Mouse (Mus musculus): ENCODE measurements around the gene Ncoa3. TPM values are rescaled to one million over a fixed set of nuclear protein-coding genes. Genes with fewer than 3 reads are reported as not detected.

Ncoa3 gene
- polyA plus RNA-seq, 1 experiment = 10.8 TPM

DNA sequence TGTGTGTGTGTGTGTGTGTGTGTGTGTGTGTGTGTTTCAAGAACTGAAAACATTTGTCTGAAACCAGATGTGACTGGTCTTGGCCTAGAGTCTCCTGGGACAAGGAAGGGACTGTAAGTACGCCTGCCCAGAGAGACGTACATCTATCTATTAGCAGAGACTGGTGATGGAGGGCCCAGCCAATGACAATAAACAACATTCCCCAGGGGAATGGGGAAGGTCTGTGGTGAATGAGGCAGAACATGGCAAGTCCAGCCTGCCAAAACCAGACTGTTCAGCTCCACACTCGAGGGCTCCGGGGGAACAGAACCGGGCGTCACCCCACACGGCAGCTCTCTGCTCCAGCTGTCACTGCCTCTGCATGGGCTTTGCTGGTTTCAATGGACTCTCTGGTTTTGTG lies 110.5 kb downstream of the Ncoa3 start:
- no peak overlapping the region for H3K27ac ChIP-seq (ENCODE audit: control insufficient read depth, insufficient read depth, low read depth, low read length)
- H3K27me3 ChIP-seq (ENCODE audit: control insufficient read depth, insufficient read depth, low read length) = no peaks in the 10 kb centered on the region
- H3K4me3 ChIP-seq (ENCODE audit: control insufficient read depth, low read depth, low read length) = no peak overlapping the region
- TF ChIP-seq CTCF (IDR thresholded peaks at IDR 0.05; ENCODE audit: control insufficient read depth, insufficient read depth, insufficient replicate concordance, low read depth, low read length) = no peak
- no peak for TF ChIP-seq POLR2A (IDR thresholded peaks at IDR 0.05; ENCODE audit: control insufficient read depth, low read depth, low read length)
- peaks cover 2% of the 10 kb centered on the region; the same call in 1 of the 2 replicates for H3K4me1 ChIP-seq (ENCODE audit: control insufficient read depth, insufficient read depth, low read length)
- no peaks in the 10 kb centered on the region for H3K36me3 ChIP-seq (ENCODE audit: control insufficient read depth, insufficient read depth, low read length)

DNA sequence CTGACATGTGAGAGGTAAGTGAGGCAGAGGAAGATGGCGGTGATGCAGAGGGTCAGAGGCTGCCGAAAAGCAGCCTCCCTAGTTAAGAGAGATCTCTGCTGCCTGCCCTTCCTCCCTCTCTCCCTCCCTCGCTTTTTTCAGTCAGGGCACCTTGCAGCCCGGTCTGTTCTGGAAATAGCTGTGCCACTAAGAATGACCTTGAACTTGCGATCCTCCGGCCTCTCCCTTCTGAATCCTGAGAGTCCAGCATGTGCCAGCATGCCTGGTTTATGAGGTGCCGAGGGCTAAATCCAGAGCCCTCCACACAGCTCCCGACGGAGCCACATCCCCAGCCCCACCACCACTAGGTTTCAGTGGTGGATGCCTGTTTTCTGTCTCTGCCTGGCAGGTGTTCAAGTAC lies 113.5 kb downstream of the Ncoa3 start:
- H3K4me3 ChIP-seq (ENCODE audit: control insufficient read depth, low read depth, low read length) = peak overlapping the region; percentile 20
- H3K27me3 ChIP-seq (ENCODE audit: control insufficient read depth, insufficient read depth, low read length) = no peaks in the 10 kb centered on the region
- TF ChIP-seq CTCF (IDR thresholded peaks at IDR 0.05; ENCODE audit: control insufficient read depth, insufficient read depth, insufficient replicate concordance, low read depth, low read length) (no peak), POLR2A (IDR thresholded peaks at IDR 0.05; ENCODE audit: control insufficient read depth, low read depth, low read length) (no peak)
- peaks cover 2% of the 10 kb centered on the region; the same call in 1 of the 2 replicates for H3K4me1 ChIP-seq (ENCODE audit: control insufficient read depth, insufficient read depth, low read length)
- H3K36me3 ChIP-seq (ENCODE audit: control insufficient read depth, insufficient read depth, low read length) = no peaks in the 10 kb centered on the region
- H3K27ac ChIP-seq (ENCODE audit: control insufficient read depth, insufficient read depth, low read depth, low read length) = peak overlapping the region; percentile 3; the same call in 1 of the 2 replicates

DNA sequence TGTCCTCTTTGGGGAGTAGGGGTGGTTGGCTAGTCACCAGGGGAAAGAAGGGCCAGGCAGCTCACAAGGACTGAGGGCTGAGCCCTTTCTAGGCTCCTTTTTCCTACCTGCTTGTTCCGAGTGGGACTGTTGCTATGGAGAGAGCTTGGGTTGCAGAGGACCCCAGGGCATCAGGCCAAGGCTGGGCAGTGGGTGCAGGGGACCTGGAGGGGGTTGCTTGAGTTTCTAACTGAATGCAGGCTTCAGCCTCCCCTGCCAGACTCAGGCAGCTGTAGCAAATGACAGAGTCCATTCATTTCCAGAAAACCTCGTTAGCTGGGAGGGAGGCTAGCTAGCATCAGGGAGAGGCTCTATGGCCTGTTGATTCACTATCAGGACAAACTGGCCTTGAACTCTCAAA lies 114.2 kb downstream of the Ncoa3 start:
- Histone ChIP-seq H3K27me3 (ENCODE audit: control insufficient read depth, insufficient read depth, low read length) (no peaks in the 10 kb centered on the region), H3K4me3 (ENCODE audit: control insufficient read depth, low read depth, low read length) (no peak overlapping the region; the same call in 1 of the 2 replicates), H3K4me1 (ENCODE audit: control insufficient read depth, insufficient read depth, low read length) (peaks cover 2% of the 10 kb centered on the region; the same call in 1 of the 2 replicates), H3K27ac (ENCODE audit: control insufficient read depth, insufficient read depth, low read depth, low read length) (no peak overlapping the region), H3K36me3 (ENCODE audit: control insufficient read depth, insufficient read depth, low read length) (no peaks in the 10 kb centered on the region)
- TF ChIP-seq POLR2A (IDR thresholded peaks at IDR 0.05; ENCODE audit: control insufficient read depth, low read depth, low read length) (no peak), CTCF (IDR thresholded peaks at IDR 0.05; ENCODE audit: control insufficient read depth, insufficient read depth, insufficient replicate concordance, low read depth, low read length) (no peak)

DNA sequence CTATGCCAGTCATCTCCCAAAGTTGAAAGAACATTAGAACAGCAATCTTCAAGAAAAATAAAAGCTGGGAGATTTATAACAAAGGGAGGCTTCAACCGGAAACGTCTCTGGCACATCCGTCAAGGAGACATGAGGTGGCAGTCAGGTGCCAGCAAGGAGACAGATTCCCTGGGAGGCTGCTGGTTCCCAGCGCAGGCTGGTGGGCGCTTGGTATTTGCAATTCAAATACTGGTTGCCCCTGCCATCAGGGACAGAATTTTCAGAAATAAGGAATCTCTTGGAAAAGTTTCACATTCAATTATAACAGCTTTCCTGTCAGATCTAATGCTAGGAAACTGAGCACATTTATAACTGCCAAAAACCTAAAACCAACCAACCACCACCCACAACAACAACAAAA lies 115.5 kb downstream of the Ncoa3 start:
- TF ChIP-seq POLR2A (IDR thresholded peaks at IDR 0.05; ENCODE audit: control insufficient read depth, low read depth, low read length) (no peak), CTCF (IDR thresholded peaks at IDR 0.05; ENCODE audit: control insufficient read depth, insufficient read depth, insufficient replicate concordance, low read depth, low read length) (no peak)
- no peaks in the 10 kb centered on the region for H3K36me3 ChIP-seq (ENCODE audit: control insufficient read depth, insufficient read depth, low read length)

DNA sequence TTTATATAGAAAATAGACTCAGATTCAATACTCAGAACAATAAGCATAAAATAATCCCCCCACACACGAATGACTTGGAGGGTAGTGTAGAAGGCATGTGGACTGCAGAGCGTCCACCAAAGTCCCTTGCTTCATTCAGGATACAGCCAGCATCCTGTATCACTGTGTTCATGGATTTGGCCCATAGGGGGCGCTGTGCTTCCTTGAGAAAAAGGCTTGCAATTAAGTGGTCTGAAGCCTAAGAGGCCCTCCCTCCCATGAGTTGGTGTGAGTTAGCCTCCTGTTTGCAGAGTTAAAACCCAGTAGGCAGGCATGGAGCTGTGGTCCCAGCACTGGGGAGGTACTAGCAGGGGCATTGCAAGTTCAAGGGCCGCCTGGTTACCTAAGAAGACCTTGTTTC lies 115.9 kb downstream of the Ncoa3 start:
- no peak for TF ChIP-seq POLR2A (IDR thresholded peaks at IDR 0.05; ENCODE audit: control insufficient read depth, low read depth, low read length)
- TF ChIP-seq CTCF (IDR thresholded peaks at IDR 0.05; ENCODE audit: control insufficient read depth, insufficient read depth, insufficient replicate concordance, low read depth, low read length) = peak; percentile 74
- no peak overlapping the region; the same call in 1 of the 2 replicates for H3K27ac ChIP-seq (ENCODE audit: control insufficient read depth, insufficient read depth, low read depth, low read length)
- H3K4me3 ChIP-seq (ENCODE audit: control insufficient read depth, low read depth, low read length) = no peak overlapping the region
- no peaks in the 10 kb centered on the region for H3K27me3 ChIP-seq (ENCODE audit: control insufficient read depth, insufficient read depth, low read length)
- no peaks in the 10 kb centered on the region for H3K36me3 ChIP-seq (ENCODE audit: control insufficient read depth, insufficient read depth, low read length)
- peaks cover under 1% of the 10 kb centered on the region; the same call in 1 of the 2 replicates for H3K4me1 ChIP-seq (ENCODE audit: control insufficient read depth, insufficient read depth, low read length)

More for the DNA sequence above, 115.5 kb downstream of the Ncoa3 start:
- H3K4me3 ChIP-seq (ENCODE audit: control insufficient read depth, low read depth, low read length) = no peak overlapping the region
- H3K27me3 ChIP-seq (ENCODE audit: control insufficient read depth, insufficient read depth, low read length) = no peaks in the 10 kb centered on the region
- peaks cover 2% of the 10 kb centered on the region; the same call in 1 of the 2 replicates for H3K4me1 ChIP-seq (ENCODE audit: control insufficient read depth, insufficient read depth, low read length)
- H3K27ac ChIP-seq (ENCODE audit: control insufficient read depth, insufficient read depth, low read depth, low read length) = no peak overlapping the region

DNA sequence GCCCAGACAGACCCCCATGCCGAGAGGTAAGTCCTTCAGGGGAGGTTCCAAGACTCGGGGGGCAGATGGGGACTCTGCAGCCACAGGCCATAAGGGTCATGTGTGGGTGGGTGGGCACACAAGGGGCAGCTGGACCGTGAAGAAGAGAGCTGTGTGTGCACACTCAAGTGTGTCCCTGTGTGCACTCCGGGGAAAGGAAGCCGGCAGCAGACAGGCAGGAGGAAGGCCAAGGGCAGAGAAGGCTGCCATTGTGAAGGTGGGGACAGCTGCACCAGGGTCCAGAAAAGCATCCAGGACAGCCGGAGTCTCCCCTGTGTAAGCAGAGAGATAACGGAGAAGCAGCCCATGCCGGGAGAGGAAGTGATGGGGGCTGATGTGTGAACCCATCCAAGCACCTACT lies 118.3 kb downstream of the Ncoa3 start:
- no peaks in the 10 kb centered on the region for H3K27me3 ChIP-seq (ENCODE audit: control insufficient read depth, insufficient read depth, low read length)
- TF ChIP-seq POLR2A (IDR thresholded peaks at IDR 0.05; ENCODE audit: control insufficient read depth, low read depth, low read length) = no peak
- TF ChIP-seq CTCF (IDR thresholded peaks at IDR 0.05; ENCODE audit: control insufficient read depth, insufficient read depth, insufficient replicate concordance, low read depth, low read length) = no peak
- no peak overlapping the region for H3K4me3 ChIP-seq (ENCODE audit: control insufficient read depth, low read depth, low read length)
- no peaks in the 10 kb centered on the region for H3K36me3 ChIP-seq (ENCODE audit: control insufficient read depth, insufficient read depth, low read length)
- H3K4me1 ChIP-seq (ENCODE audit: control insufficient read depth, insufficient read depth, low read length) = peaks cover 1% of the 10 kb centered on the region
- no peak overlapping the region for H3K27ac ChIP-seq (ENCODE audit: control insufficient read depth, insufficient read depth, low read depth, low read length)

DNA sequence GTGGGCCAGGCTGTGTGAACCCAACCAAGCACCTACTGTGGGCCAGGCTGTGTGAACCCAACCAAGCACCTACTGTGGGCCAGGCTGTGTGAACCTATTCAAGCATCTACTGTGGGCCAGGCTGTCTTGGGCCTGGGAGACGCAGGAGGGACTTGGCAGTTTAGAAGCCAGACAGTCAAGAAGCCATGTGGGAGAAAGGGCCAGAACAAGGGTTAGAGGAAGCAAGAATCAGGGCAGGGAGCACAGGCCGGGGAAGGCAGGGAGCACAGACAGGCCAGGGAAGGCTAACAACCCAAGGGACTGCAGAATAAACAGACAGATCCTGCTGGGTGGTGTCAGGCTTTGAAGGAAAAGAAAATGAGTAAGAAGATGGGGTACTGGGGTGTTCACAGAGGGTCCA lies 118.8 kb downstream of the Ncoa3 start:
- Histone ChIP-seq H3K4me3 (ENCODE audit: control insufficient read depth, low read depth, low read length) (no peak overlapping the region), H3K36me3 (ENCODE audit: control insufficient read depth, insufficient read depth, low read length) (no peaks in the 10 kb centered on the region), H3K27ac (ENCODE audit: control insufficient read depth, insufficient read depth, low read depth, low read length) (no peak overlapping the region), H3K27me3 (ENCODE audit: control insufficient read depth, insufficient read depth, low read length) (no peaks in the 10 kb centered on the region), H3K4me1 (ENCODE audit: control insufficient read depth, insufficient read depth, low read length) (peaks cover 4% of the 10 kb centered on the region)
- TF ChIP-seq POLR2A (IDR thresholded peaks at IDR 0.05; ENCODE audit: control insufficient read depth, low read depth, low read length) = no peak
- TF ChIP-seq CTCF (IDR thresholded peaks at IDR 0.05; ENCODE audit: control insufficient read depth, insufficient read depth, insufficient replicate concordance, low read depth, low read length) = no peak
